Mouse (Mus musculus) midbrain, embryonic 14.5 days (tissue): ENCODE data around the gene Slc12a5. TPM values are rescaled to one million over a fixed set of nuclear protein-coding genes. Genes with fewer than 3 reads are reported as not detected.

Experiments used
- ATAC-seq: fragments of 200-750 bp; cut with Nextera tagmentation; 2 replicates; pipeline ENCODE4 v1.8.0; 2017; ENCODE audit warnings: moderate number of reproducible peaks, moderate library complexity; ENCODE audit not compliant: low FRiP score, low TSS enrichment
- DNase-seq: peaks from one replicate; pipeline ENCODE4 v3.0.0-alpha.2; 2015
- H3K27ac ChIP-seq: fragments of 300-500 bp; sonication (generic); replicated peaks from 2 replicates; pipeline ENCODE4 v1.5.1; 2014; ENCODE audit warnings: mild to moderate bottlenecking, low read depth, low read length, moderate library complexity
- H3K27me3 ChIP-seq: fragments of 300-500 bp; sonication (generic); 2 replicates; pipeline ENCODE4 v1.6.1; 2014; ENCODE audit warnings: low read length, control low read depth, mixed read lengths; ENCODE audit not compliant: control insufficient read depth, insufficient read depth
- H3K36me3 ChIP-seq: fragments of 300-500 bp; sonication (generic); 2 replicates; pipeline ENCODE4 v1.6.1; 2014; ENCODE audit warnings: low read length, control low read depth; ENCODE audit not compliant: control insufficient read depth, insufficient read depth
- H3K4me1 ChIP-seq: fragments of 300-500 bp; sonication (generic); 2 replicates; pipeline ENCODE4 v1.6.1; 2014; ENCODE audit warnings: mild to moderate bottlenecking, antibody characterized with exemption, low read length, control low read depth; ENCODE audit not compliant: control insufficient read depth, insufficient read depth
- H3K4me2 ChIP-seq: fragments of 300-500 bp; sonication (generic); 2 replicates; pipeline ENCODE4 v1.6.1; 2014; ENCODE audit warnings: mild to moderate bottlenecking, low read length, moderate library complexity
- H3K4me3 ChIP-seq: fragments of 300-500 bp; sonication (generic); replicated peaks from 2 replicates; pipeline ENCODE4 v1.5.1; 2014; ENCODE audit warnings: low read depth, low read length
- H3K9ac ChIP-seq: fragments of 300-500 bp; sonication (generic); replicated peaks from 2 replicates; pipeline ENCODE4 v1.6.1; 2014; ENCODE audit warnings: mild to moderate bottlenecking, low read length, moderate library complexity
- H3K9me3 ChIP-seq: fragments of 300-500 bp; sonication (generic); 2 replicates; pipeline ENCODE4 v1.6.1; 2016; ENCODE audit warnings: low read length, control low read depth, mixed read lengths; ENCODE audit not compliant: control insufficient read depth
- WGBS: fragments of 180-500 bp; shearing (Covaris S2); extraction: QIAGEN DNeasy Blood & Tissue Kit; methylation state at CpG from one replicate; pipeline ENCODE4 v1.1.7; 2014; 5-methylcytosine and 5-hydroxymethylcytosine counted together
- polyA plus RNA-seq: library from polyadenylated mRNA; unstranded; fragments of >200 nt; fragmentation: Nextera tagmentation; extraction: Ambion mirVana; gene quantifications from 2 replicates; pipeline ENCODE4 v1.2.1, GENCODE M21; 2014

Slc12a5 gene
- polyA plus RNA-seq, 1 experiment from 2014 or later: 53.8 TPM

- peak; percentile 36 for DNase-seq
- Histone ChIP-seq H3K9me3 (no peaks in the 10 kb centered on the region), H3K4me2 (no peak overlapping the region), H3K4me1 (0 out of 2 replicates have a peak, but pooled peaks cover 4% of the 10 kb centered on the region), H3K4me3 (no peak overlapping the region), H3K27ac (no peak overlapping the region), H3K9ac (no peak overlapping the region; the same call in 1 of the 2 replicates), H3K27me3 (no peaks in the 10 kb centered on the region), H3K36me3 (peaks cover 9% of the 10 kb centered on the region)
- WGBS: 59% methylated on average over 6 of the region's 7 CpGs
- no peak for ATAC-seq
These were observed 38.6 kb upstream of the Slc12a5 start for GRCm38 (mm10) chr2:164921984-164922383.

GRCm38 (mm10) chr2:164923291-164923690 lies 37.3 kb upstream of the Slc12a5 start:
- H3K4me1 ChIP-seq: 0 out of 2 replicates have a peak, but pooled peaks cover 4% of the 10 kb centered on the region
- H3K9me3 ChIP-seq: no peaks in the 10 kb centered on the region
- H3K9ac ChIP-seq: no peak overlapping the region
- H3K27ac ChIP-seq: no peak overlapping the region
- H3K4me2 ChIP-seq: no peak overlapping the region
- ATAC-seq (no peak), DNase-seq (no peak)
- H3K4me3 ChIP-seq: no peak overlapping the region
- 47% methylated on average over 4 of the region's 4 CpGs for WGBS
- H3K27me3 ChIP-seq: no peaks in the 10 kb centered on the region
- peaks cover 9% of the 10 kb centered on the region for H3K36me3 ChIP-seq

GRCm38 (mm10) chr2:164924100-164924857 lies 36.3 kb upstream of the Slc12a5 start:
- Histone ChIP-seq H3K4me3 (no peak overlapping the region), H3K27me3 (no peaks in the 10 kb centered on the region), H3K4me1 (0 out of 2 replicates have a peak, but pooled peaks cover 4% of the 10 kb centered on the region), H3K4me2 (no peak overlapping the region), H3K27ac (no peak overlapping the region), H3K36me3 (peaks cover 6% of the 10 kb centered on the region), H3K9me3 (no peaks in the 10 kb centered on the region), H3K9ac (no peak overlapping the region)
- ATAC-seq: peak; percentile 66
- WGBS: 30% methylated on average over 11 of the region's 11 CpGs
- DNase-seq: peak; percentile 89

- no peaks in the 10 kb centered on the region for H3K27me3 ChIP-seq
- H3K9me3 ChIP-seq: no peaks in the 10 kb centered on the region
- ATAC-seq: no peak
- no peak for DNase-seq
- H3K27ac ChIP-seq: no peak overlapping the region
- no peak overlapping the region for H3K9ac ChIP-seq
- no peak overlapping the region for H3K4me3 ChIP-seq
- WGBS: 65% methylated on average over 11 of the region's 11 CpGs
- no peaks in the 10 kb centered on the region for H3K4me1 ChIP-seq
- no peaks in the 10 kb centered on the region for H3K36me3 ChIP-seq
- H3K4me2 ChIP-seq: no peak overlapping the region
These were observed 29.7 kb upstream of the Slc12a5 start for GRCm38 (mm10) chr2:164930706-164931581.

- H3K27me3 ChIP-seq: no peaks in the 10 kb centered on the region
- H3K4me3 ChIP-seq: no peak overlapping the region
- no peak for ATAC-seq
- 46% methylated on average over 10 of the region's 10 CpGs for WGBS
- H3K4me1 ChIP-seq: 0 out of 2 replicates have a peak, but pooled peaks cover 6% of the 10 kb centered on the region
- no peaks in the 10 kb centered on the region for H3K36me3 ChIP-seq
- no peak for DNase-seq
- no peak overlapping the region for H3K9ac ChIP-seq
- no peak overlapping the region for H3K27ac ChIP-seq
- H3K9me3 ChIP-seq: no peaks in the 10 kb centered on the region
- no peak overlapping the region for H3K4me2 ChIP-seq
These were observed 27.1 kb upstream of the Slc12a5 start for GRCm38 (mm10) chr2:164933534-164933933.

- Histone ChIP-seq H3K4me1 (peaks cover 18% of the 10 kb centered on the region; the same call in 1 of the 2 replicates), H3K36me3 (no peaks in the 10 kb centered on the region), H3K4me2 (no peak overlapping the region), H3K27me3 (no peaks in the 10 kb centered on the region), H3K27ac (no peak overlapping the region), H3K9ac (no peak overlapping the region), H3K4me3 (no peak overlapping the region), H3K9me3 (no peaks in the 10 kb centered on the region)
- DNase-seq (no peak), ATAC-seq (no peak)
- WGBS: 76% methylated on average over 4 of the region's 4 CpGs
These were observed 24.6 kb upstream of the Slc12a5 start for GRCm38 (mm10) chr2:164935991-164936390.

GRCm38 (mm10) chr2:164938146-164939091 lies 22.2 kb upstream of the Slc12a5 start:
- DNase-seq: peak; percentile 86
- Histone ChIP-seq H3K27me3 (0 out of 2 replicates have a peak, but pooled peaks cover 4% of the 10 kb centered on the region), H3K4me1 (peaks cover 18% of the 10 kb centered on the region; the same call in 1 of the 2 replicates), H3K4me2 (peak overlapping the region; percentile 67), H3K9ac (peak overlapping the region; percentile 45), H3K9me3 (no peaks in the 10 kb centered on the region), H3K36me3 (no peaks in the 10 kb centered on the region), H3K27ac (peak overlapping the region; percentile 81), H3K4me3 (peak overlapping the region; percentile 32)
- WGBS: 3% methylated on average over 39 of the region's 39 CpGs
- ATAC-seq: peak; percentile 87

GRCm38 (mm10) chr2:164939106-164939505 lies 21.5 kb upstream of the Slc12a5 start:
- WGBS: under 1% methylated on average over 11 of the region's 11 CpGs
- Histone ChIP-seq H3K9me3 (no peaks in the 10 kb centered on the region), H3K4me1 (peaks cover 18% of the 10 kb centered on the region; the same call in 1 of the 2 replicates), H3K4me2 (peak overlapping the region; percentile 67), H3K36me3 (no peaks in the 10 kb centered on the region), H3K27me3 (0 out of 2 replicates have a peak, but pooled peaks cover 4% of the 10 kb centered on the region), H3K4me3 (peak overlapping the region; percentile 32), H3K9ac (peak overlapping the region; percentile 45), H3K27ac (peak overlapping the region; percentile 81)
- ATAC-seq (peak; percentile 49; the same call in 1 of the 2 replicates), DNase-seq (peak; percentile 70)
